Mouse (Mus musculus): Measurements from ENCODE around the gene Sufu.
A peak's percentile ranks its signal among the peaks of the same experiment; 100 is the strongest.

The Sufu gene

GRCm38 (mm10) chr19:46396686-46397435, at the start of gene Sufu:
TSS of gene Sufu (plus strand) at chr19:46396896.
- DNase-seq (ENCODE audit: low spot score in 2 of 2): peak; percentile 98 to 99

GRCm38 (mm10) chr19:46347146-46347545, 49.5 kb upstream of the Sufu start:
- no peak for DNase-seq (ENCODE audit: low spot score in 2 of 2)

- DNase-seq (ENCODE audit: low spot score in 2 of 2): peak in 1 of 2 experiments; percentile 39
Observed at GRCm38 (mm10) chr19:46347936-46348668, 48.6 kb upstream of the Sufu start.

- DNase-seq (ENCODE audit: low spot score in 2 of 2): peak; percentile 90 to 95
Observed at GRCm38 (mm10) chr19:46348761-46349458, 47.8 kb upstream of the Sufu start.

- no peak for DNase-seq (ENCODE audit: low spot score in 2 of 2)
Observed at GRCm38 (mm10) chr19:46349550-46349949, 47.1 kb upstream of the Sufu start.

- DNase-seq (ENCODE audit: low spot score in 2 of 2): no peak
Observed at GRCm38 (mm10) chr19:46350168-46350932, 46.3 kb upstream of the Sufu start, which contains the start of gene 2310034G01Rik. TSS of gene 2310034G01Rik (minus strand) at chr19:46350302.

- peak; percentile 90 to 91 for DNase-seq (ENCODE audit: low spot score in 2 of 2)
Observed at GRCm38 (mm10) chr19:46356701-46357138, 40.0 kb upstream of the Sufu start.

GRCm38 (mm10) chr19:46357344-46358280, 39.1 kb upstream of the Sufu start:
- DNase-seq (ENCODE audit: low spot score in 2 of 2): no peak

- DNase-seq (ENCODE audit: low spot score in 2 of 2): no peak
Observed at GRCm38 (mm10) chr19:46358381-46358780, 38.3 kb upstream of the Sufu start.

GRCm38 (mm10) chr19:46362104-46362503, 34.6 kb upstream of the Sufu start:
- no peak for DNase-seq (ENCODE audit: low spot score in 2 of 2)

- no peak for DNase-seq (ENCODE audit: low spot score in 2 of 2)
Observed at GRCm38 (mm10) chr19:46363294-46364009, 33.2 kb upstream of the Sufu start.

- DNase-seq (ENCODE audit: low spot score in 2 of 2): peak; percentile 64 to 69
Observed at GRCm38 (mm10) chr19:46367798-46368590, 28.7 kb upstream of the Sufu start.

- peak; percentile 46 to 70 for DNase-seq (ENCODE audit: low spot score in 2 of 2)
Observed at GRCm38 (mm10) chr19:46369204-46369603, 27.5 kb upstream of the Sufu start.

- DNase-seq (ENCODE audit: low spot score in 2 of 2): no peak
Observed at GRCm38 (mm10) chr19:46374477-46375088, 22.1 kb upstream of the Sufu start.

GRCm38 (mm10) chr19:46375489-46375888, 21.2 kb upstream of the Sufu start:
- peak in 1 of 2 experiments; percentile 58 for DNase-seq (ENCODE audit: low spot score in 2 of 2)

GRCm38 (mm10) chr19:46375891-46376290, 20.8 kb upstream of the Sufu start:
- DNase-seq (ENCODE audit: low spot score in 2 of 2): no peak

- DNase-seq (ENCODE audit: low spot score in 2 of 2): no peak
Observed at GRCm38 (mm10) chr19:46382275-46382674, 14.4 kb upstream of the Sufu start.

GRCm38 (mm10) chr19:46389872-46390271, 6.8 kb upstream of the Sufu start:
- DNase-seq (ENCODE audit: low spot score in 2 of 2): no peak

Data from frontal cortex, postnatal 36 days (tissue).